ENCODE assay signal across 27 mouse cellular contexts in the genomic region with DNA sequence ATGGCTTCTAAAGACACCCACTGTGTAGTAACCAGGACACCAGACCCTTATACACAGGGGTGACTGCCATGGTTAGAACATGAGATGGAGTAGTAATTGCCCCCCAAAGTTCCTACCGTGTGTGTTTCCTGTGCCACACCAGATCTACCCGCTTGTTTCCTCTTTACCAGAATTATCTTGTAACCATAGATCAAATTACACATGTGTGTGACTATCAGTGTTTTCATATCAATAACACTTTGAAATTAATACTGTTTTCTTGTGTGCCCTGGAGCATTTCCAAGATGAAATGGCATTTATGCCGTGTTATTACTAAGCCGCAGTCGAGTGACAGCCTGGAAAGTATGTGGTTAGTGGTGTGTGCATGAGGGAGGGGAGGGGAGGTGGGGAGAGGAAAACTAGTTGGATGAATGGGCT. TPM values are rescaled to one million over a fixed set of nuclear protein-coding genes. Genes with fewer than 3 reads are reported as not detected.
DNase-seq lines count a peak whose midpoint lies in the region; ATAC-seq lines count a peak whose summit lies in the region.
"Had no signal": no experiment of that assay in that cellular context is flagged by ENCODE, and none has a peak within 500 bp of the region (broad histone marks: within the 10 kb centered on the region; RNA-seq: fewer than 3 reads in every experiment).

No protein-coding gene starts in this region.

- H3K36me3 ChIP-seq in kidney, embryonic 15.5 days = no peaks in the 10 kb centered on the region
- H3K36me3 ChIP-seq in limb, embryonic 15.5 days = no peaks in the 10 kb centered on the region
- H3K36me3 ChIP-seq: heart, embryonic 12.5 days; liver, embryonic 12.5 days; neural tube, embryonic 15.5 days had no signal

- H3K4me1 ChIP-seq in kidney, embryonic 15.5 days = peaks cover 21% of the 10 kb centered on the region; the same call in 1 of the 2 replicates
- peaks cover 19% of the 10 kb centered on the region for H3K4me1 ChIP-seq in limb, embryonic 15.5 days
- H3K4me1 ChIP-seq: forebrain, embryonic 15.5 days; midbrain, embryonic 10.5 days had no signal

- peak; percentile 26; the same call in 1 of the 2 replicates for ATAC-seq in kidney, embryonic 15.5 days (replicated peaks; ENCODE audit: low FRiP score)
- peak; percentile 86 for ATAC-seq in common myeloid progenitor, adult 5-6 weeks (replicated peaks; ENCODE audit: low read depth, poor library complexity, severe bottlenecking)
- ATAC-seq in limb, embryonic 15.5 days (ENCODE audit: insufficient number of reproducible peaks, low FRiP score, low TSS enrichment, low read depth) = no peak
- ATAC-seq: activated CD4-positive, CD25-positive, alpha-beta regulatory T cell, adult 4 months; forebrain, embryonic 15.5 days; liver, embryonic 12.5 days had no signal

- no peak overlapping the region for H3K9ac ChIP-seq in kidney, embryonic 15.5 days
- H3K9ac ChIP-seq in limb, embryonic 15.5 days = no peak overlapping the region
- H3K9ac ChIP-seq: forebrain, embryonic 15.5 days; heart, embryonic 12.5 days; hindbrain, embryonic 13.5 days; liver, embryonic 12.5 days; neural tube, embryonic 15.5 days had no signal

- no peak overlapping the region for H3K4me2 ChIP-seq in kidney, embryonic 15.5 days
- H3K4me2 ChIP-seq in limb, embryonic 15.5 days = no peak overlapping the region
- H3K4me2 ChIP-seq: forebrain, embryonic 15.5 days; heart, embryonic 12.5 days; hindbrain, embryonic 13.5 days; liver, embryonic 12.5 days; neural tube, embryonic 15.5 days had no signal

- H3K4me3 ChIP-seq in kidney, embryonic 15.5 days (replicated peaks) = no peak overlapping the region
- no peak overlapping the region for H3K4me3 ChIP-seq in limb, embryonic 15.5 days
- H3K4me3 ChIP-seq: forebrain, embryonic 15.5 days; heart, embryonic 12.5 days; hindbrain, embryonic 13.5 days; liver, embryonic 12.5 days; midbrain, embryonic 10.5 days; neural tube, embryonic 15.5 days had no signal

- no peaks in the 10 kb centered on the region for H3K27me3 ChIP-seq in kidney, embryonic 15.5 days
- no peaks in the 10 kb centered on the region for H3K27me3 ChIP-seq in limb, embryonic 15.5 days
- H3K27me3 ChIP-seq: forebrain, embryonic 15.5 days; heart, embryonic 12.5 days; hindbrain, embryonic 13.5 days; liver, embryonic 12.5 days; neural tube, embryonic 15.5 days had no signal

- DNase-seq in kidney, postnatal 36 days = no peak
- peak; percentile 89 for DNase-seq in 416B (ENCODE audit: low read depth)
- DNase-seq in left cerebral cortex, adult 18-20 months (ENCODE audit: low spot score in 2 of 2) = no peak
- DNase-seq in retina, postnatal 1 day = no peak
- DNase-seq: adrenal gland, adult 8-10 months; cerebellum, adult 18-20 months; cerebellum, postnatal 14 days; gastrocnemius, postnatal 14 days; heart, adult 18-20 months; heart, postnatal 10 days; kidney, adult 11 months; kidney, postnatal 25 days; layer of hippocampus, postnatal 36 days; lung, adult 18-20 months; lung, postnatal 14 days; thymus, adult 2 months had no signal

- no peak overlapping the region for H3K27ac ChIP-seq in kidney, embryonic 15.5 days
- H3K27ac ChIP-seq in limb, embryonic 15.5 days = peak overlapping the region; percentile 6; the same call in 1 of the 2 replicates
- H3K27ac ChIP-seq: forebrain, embryonic 15.5 days; hindbrain, embryonic 13.5 days; liver, embryonic 12.5 days; midbrain, embryonic 10.5 days; neural tube, embryonic 15.5 days; stomach, postnatal 0 days had no signal

- WGBS in kidney, embryonic 15.5 days = 34% methylated on average over 5 of the region's 5 CpGs
- 28% methylated on average over 5 of the region's 5 CpGs for WGBS in limb, embryonic 15.5 days

- no peaks in the 10 kb centered on the region for H3K9me3 ChIP-seq in kidney, embryonic 15.5 days (replicated peaks)
- H3K9me3 ChIP-seq in limb, embryonic 15.5 days = no peaks in the 10 kb centered on the region
- H3K9me3 ChIP-seq: forebrain, embryonic 15.5 days; hindbrain, embryonic 13.5 days; neural tube, embryonic 15.5 days had no signal

RNA-seq across cellular contexts. Expression of a gene that starts 33.9 kb away (rescaled TPM):
- polyA plus RNA-seq in kidney, embryonic 15.5 days (2015; fragmentation: Nextera tagmentation; extraction: Ambion mirVana) = 17.2 and 17.3 TPM in 2 replicates
- 6.8 and 10.1 TPM in 2 replicates for total RNA-seq in common myeloid progenitor, adult 5-6 weeks (2017)
- polyA plus RNA-seq in limb, embryonic 15.5 days (2015; fragmentation: Nextera tagmentation; extraction: Ambion mirVana) = 10.2 and 13.4 TPM in 2 replicates
- total RNA-seq in left cerebral cortex, adult 18-20 months (2021) = 10 to 100 TPM; 49.9 to 57.4 TPM
